In the genomic region with DNA sequence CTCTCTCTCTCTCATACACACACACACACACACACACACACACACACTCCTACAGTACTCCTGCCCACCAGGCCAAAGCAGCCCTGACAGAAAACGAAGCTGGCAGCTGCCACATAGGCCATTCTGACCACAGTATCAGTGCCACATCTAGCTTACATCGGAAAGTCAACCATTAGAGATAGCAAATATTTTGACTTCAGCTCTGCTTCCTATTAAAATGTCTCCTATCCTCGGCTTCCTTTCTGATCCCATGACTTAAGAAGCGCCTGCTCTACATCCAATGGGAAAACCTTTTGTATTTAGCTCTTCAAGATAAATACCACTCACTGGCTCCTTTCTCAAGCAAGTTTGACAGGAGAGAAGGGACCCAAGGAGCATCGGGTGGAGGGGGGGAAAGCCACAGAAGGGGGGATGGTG, we compare ENCODE assay signal across 8 mouse cellular contexts. TPM values are rescaled to one million over a fixed set of nuclear protein-coding genes. Genes with fewer than 3 reads are reported as not detected.
DNase-seq lines count a peak whose midpoint lies in the region; ATAC-seq and TF ChIP-seq lines count a peak whose summit lies in the region.

No protein-coding gene starts in this region.

- no peak for TF ChIP-seq POLR2A in myocyte (IDR thresholded peaks at IDR 0.05; ENCODE audit: insufficient read length, low read depth)

- H3K27ac ChIP-seq in kidney, embryonic 16.5 days (ENCODE audit: low read length): no peak overlapping the region
- H3K27ac ChIP-seq in hindbrain, embryonic 16.5 days (ENCODE audit: low read depth, low read length): peak overlapping the region; percentile 93

- H3K4me2 ChIP-seq in kidney, embryonic 16.5 days (replicated peaks; ENCODE audit: low read depth, low read length): peak overlapping the region; percentile 95
- peak overlapping the region; percentile 64 for H3K4me2 ChIP-seq in hindbrain, embryonic 16.5 days (ENCODE audit: low read length)
- H3K4me2 ChIP-seq in myocyte (ENCODE audit: low read depth): peak overlapping the region; percentile 12

- H3K9me3 ChIP-seq in kidney, embryonic 16.5 days (ENCODE audit: low read length): no peaks in the 10 kb centered on the region
- H3K9me3 ChIP-seq in hindbrain, embryonic 16.5 days (ENCODE audit: control insufficient read depth, low read length): no peaks in the 10 kb centered on the region

- ATAC-seq in kidney, embryonic 16.5 days (ENCODE audit: low FRiP score, low TSS enrichment): no peak
- no peak for ATAC-seq in hindbrain, embryonic 16.5 days

- 71% methylated on average over 5 of the region's 5 CpGs for WGBS in kidney, embryonic 16.5 days
- WGBS in hindbrain, embryonic 16.5 days: 27% methylated on average over 5 of the region's 5 CpGs

- peak overlapping the region; percentile 77 for H3K4me3 ChIP-seq in kidney, embryonic 16.5 days (ENCODE audit: low read length)
- H3K4me3 ChIP-seq in hindbrain, embryonic 16.5 days (ENCODE audit: low read length): peak overlapping the region; percentile 87
- H3K4me3 ChIP-seq in myocyte: peak overlapping the region; percentile 25

- DNase-seq in kidney, postnatal 14 days: no peak
- peak; percentile 90 for DNase-seq in brain, adult 2 months (ENCODE audit: low read depth, low spot score)
- no peak for DNase-seq in right cerebral cortex, postnatal 14 days
- DNase-seq in lung, postnatal 25 days (ENCODE audit: low spot score): no peak
- DNase-seq in yolk sac, embryonic 10.5 days (ENCODE audit: low spot score): no peak

- H3K27me3 ChIP-seq in kidney, embryonic 16.5 days (ENCODE audit: insufficient read depth, low read length): no peaks in the 10 kb centered on the region
- no peaks in the 10 kb centered on the region for H3K27me3 ChIP-seq in hindbrain, embryonic 16.5 days (replicated peaks; ENCODE audit: control insufficient read depth, insufficient read depth, low read length)
- peaks cover 6% of the 10 kb centered on the region for H3K27me3 ChIP-seq in myocyte (ENCODE audit: control insufficient read depth, insufficient read depth, insufficient read length)

- peaks cover 3% of the 10 kb centered on the region for H3K79me2 ChIP-seq in myocyte (ENCODE audit: control insufficient read depth, insufficient read depth)

- no peak overlapping the region for H3K9ac ChIP-seq in kidney, embryonic 16.5 days (replicated peaks; ENCODE audit: low read length)
- H3K9ac ChIP-seq in hindbrain, embryonic 16.5 days (ENCODE audit: low read depth, low read length): peak overlapping the region; percentile 97

- peaks cover 32% of the 10 kb centered on the region for H3K4me1 ChIP-seq in kidney, embryonic 16.5 days (ENCODE audit: insufficient read depth, low read length)
- H3K4me1 ChIP-seq in hindbrain, embryonic 16.5 days (ENCODE audit: control insufficient read depth, insufficient read depth, low read depth, low read length): peaks cover 17% of the 10 kb centered on the region

- no peaks in the 10 kb centered on the region for H3K36me3 ChIP-seq in kidney, embryonic 16.5 days (ENCODE audit: insufficient read depth, low read length)
- no peaks in the 10 kb centered on the region for H3K36me3 ChIP-seq in hindbrain, embryonic 16.5 days (ENCODE audit: control insufficient read depth, insufficient read depth, low read length)
- no peaks in the 10 kb centered on the region for H3K36me3 ChIP-seq in myocyte (ENCODE audit: control insufficient read depth, insufficient read depth)

- H3ac ChIP-seq in myocyte (ENCODE audit: control insufficient read depth, insufficient read length): no peak overlapping the region

TF ChIP-seq in myocyte, 11 proteins besides CTCF, POLR2A, EP300 and RAD21:
- TF ChIP-seq CEBPB (IDR thresholded peaks at IDR 0.05; ENCODE audit: insufficient read depth, poor library complexity, severe bottlenecking) (no peak), MYOD1 (IDR thresholded peaks at IDR 0.05; ENCODE audit: control insufficient read depth in 1 of 3, insufficient read length in 2 of 3, low read depth in 2 of 3) (no peak), MYOG (IDR thresholded peaks at IDR 0.05; ENCODE audit: control insufficient read depth in 1 of 3, insufficient read depth in 1 of 3, insufficient read length in 2 of 3, low read depth in 2 of 3) (no peak), SRF (IDR thresholded peaks at IDR 0.05; ENCODE audit: control insufficient read depth, insufficient read length, low read depth) (no peak), TCF12 (IDR thresholded peaks at IDR 0.05; ENCODE audit: insufficient read depth, poor library complexity, severe bottlenecking) (no peak), USF1 (IDR thresholded peaks at IDR 0.05; ENCODE audit: low read depth) (no peak)

RNA-seq across cellular contexts. Expression of a gene that starts 2.0 kb away (rescaled TPM):
- polyA plus RNA-seq in kidney, embryonic 16.5 days (2015; fragmentation: Nextera tagmentation; extraction: Ambion mirVana): 17.7 and 18.1 TPM in 2 replicates
- polyA plus RNA-seq in hindbrain, embryonic 16.5 days (2015; fragmentation: Nextera tagmentation; extraction: Ambion mirVana): 92.0 and 103 TPM in 2 replicates
- polyA plus RNA-seq in myocyte (2012; fragmentation: generic; extraction: Trizol): 16.9 TPM

Comparison
In these comparisons a context has a peak if more than half of its experiments do, and no peak if none do; other contexts are left out.
1. H3K4me2 ChIP-seq: peak in every context shown above with its lines; median percentile 95 in kidney, embryonic 16.5 days; 64 in hindbrain, embryonic 16.5 days; 12 in myocyte.
2. H3K4me3 ChIP-seq: peak in every context shown above with its lines; median percentile 87 in hindbrain, embryonic 16.5 days; 77 in kidney, embryonic 16.5 days; 25 in myocyte.